Mouse (Mus musculus) erythroblast, embryonic 14.5 days (primary cell): ENCODE results near the gene Hyou1.

ENCODE experiments used
- GATA1 ChIP-seq: IDR thresholded peaks from 2 replicates; pipeline ENCODE4 v1.6.1; 2012; ENCODE audit warnings: low read length, inconsistent platforms, mixed read lengths
- TAL1 ChIP-seq: IDR thresholded peaks from 3 replicates; pipeline ENCODE4 v1.6.1; 2012; ENCODE audit warnings: low read length, inconsistent platforms, mixed read lengths

- no peak for TF ChIP-seq TAL1
- no peak for TF ChIP-seq GATA1
Observed at GRCm38 (mm10) chr9:44347166-44347565, 32.1 kb upstream of the Hyou1 start.
